Mouse (Mus musculus) cerebellum, adult 2 months (tissue): ENCODE data around the gene Htatip2. TPM values are rescaled to one million over a fixed set of nuclear protein-coding genes. Genes with fewer than 3 reads are reported as not detected.
A peak's percentile ranks its signal among the peaks of the same experiment; 100 is the strongest.

ENCODE experiments used
- DNase-seq, 2 experiments: peaks; one replicate each; pipeline ENCODE4 v3.0.0; 2021
- H3K27ac ChIP-seq: fragments of 200-500 bp; 2 replicates; pipeline ENCODE4 v1.5.1; 2012; ENCODE audit warnings: low read length, control low read depth, inconsistent platforms; ENCODE audit not compliant: insufficient read depth
- H3K27me3 ChIP-seq: fragments of 200-500 bp; 2 replicates; pipeline ENCODE4 v1.6.1; 2012; ENCODE audit warnings: inconsistent platforms, mild to moderate bottlenecking, low read length, moderate library complexity; ENCODE audit not compliant: control insufficient read depth, insufficient read depth
- H3K4me1 ChIP-seq: fragments of 200-500 bp; 2 replicates; pipeline ENCODE4 v1.6.1; 2011; ENCODE audit warnings: low read length; ENCODE audit not compliant: control insufficient read depth, insufficient read depth
- H3K4me3 ChIP-seq: fragments of 200-500 bp; replicated peaks from 2 replicates; pipeline ENCODE3; 2011; ENCODE audit warnings: mild to moderate bottlenecking, low read depth, low read length, control low read depth; ENCODE audit not compliant: insufficient read depth
- CTCF ChIP-seq: fragments of 200-500 bp; IDR thresholded peaks from 2 replicates; pipeline ENCODE4 v1.5.1; 2011; ENCODE audit warnings: low read depth, mild to moderate bottlenecking, control low read depth, low read length, moderate library complexity, borderline replicate concordance; ENCODE audit not compliant: insufficient read depth
- POLR2A ChIP-seq: fragments of 200-500 bp; IDR thresholded peaks from 2 replicates; pipeline ENCODE4 v1.6.1; 2011; ENCODE audit warnings: low read length, control low read depth, borderline replicate concordance; ENCODE audit not compliant: insufficient read depth
- WGBS: fragments of 180-500 bp; shearing (Covaris S2); methylation state at CpG from one replicate; pipeline ENCODE4 v1.1.7; 2018; 5-methylcytosine and 5-hydroxymethylcytosine counted together
- polyA plus RNA-seq: library from polyadenylated mRNA; depleted of rRNA; stranded (reverse); fragments of >200 nt; gene quantifications from 2 replicates; pipeline ENCODE4 v1.2.3, GENCODE M21; 2012

Gene Htatip2
- polyA plus RNA-seq, 1 experiment: 6.6 TPM

- 8% methylated on average over 4 of the region's 4 CpGs for WGBS
- TF ChIP-seq CTCF: peak; percentile 62
- TF ChIP-seq POLR2A: no peak
- no peak overlapping the region for H3K27ac ChIP-seq
- H3K27me3 ChIP-seq: no peaks in the 10 kb centered on the region; the same call in 1 of the 2 replicates
- no peaks in the 10 kb centered on the region for H3K4me1 ChIP-seq
- peak in 1 of 2 experiments; percentile 23 for DNase-seq
- no peak overlapping the region for H3K4me3 ChIP-seq
These were observed 7.8 kb upstream of the Htatip2 start for GRCm38 (mm10) chr7:49751148-49751547.

GRCm38 (mm10) chr7:49752730-49753506 lies 6.0 kb upstream of the Htatip2 start:
- no peaks in the 10 kb centered on the region for H3K4me1 ChIP-seq
- 41% methylated on average over 25 of the region's 25 CpGs for WGBS
- no peaks in the 10 kb centered on the region; the same call in 1 of the 2 replicates for H3K27me3 ChIP-seq
- H3K27ac ChIP-seq: no peak overlapping the region
- DNase-seq: no peak
- no peak overlapping the region for H3K4me3 ChIP-seq
- no peak for TF ChIP-seq POLR2A
- TF ChIP-seq CTCF: no peak; the same call in 1 of the 2 replicates

- Histone ChIP-seq H3K4me3 (no peak overlapping the region), H3K4me1 (no peaks in the 10 kb centered on the region), H3K27me3 (peaks cover 1% of the 10 kb centered on the region; the same call in 1 of the 2 replicates), H3K27ac (no peak overlapping the region)
- TF ChIP-seq CTCF (peak; percentile 77), POLR2A (no peak)
- 3% methylated on average over 9 of the region's 9 CpGs for WGBS
- DNase-seq: peak; percentile 41 to 55
These were observed 4.1 kb upstream of the Htatip2 start for GRCm38 (mm10) chr7:49754767-49755166.

- WGBS: 42% methylated on average over 13 of the region's 13 CpGs
- H3K4me3 ChIP-seq: no peak overlapping the region
These were observed 3.7 kb downstream of the Htatip2 start for GRCm38 (mm10) chr7:49762605-49763004.

GRCm38 (mm10) chr7:49764011-49764716 lies 5.2 kb downstream of the Htatip2 start:
- H3K4me1 ChIP-seq: no peaks in the 10 kb centered on the region
- no peak overlapping the region for H3K4me3 ChIP-seq
- no peak for DNase-seq
- WGBS: 87% methylated on average over 10 of the region's 10 CpGs
- TF ChIP-seq POLR2A: no peak
- no peak for TF ChIP-seq CTCF
- no peaks in the 10 kb centered on the region for H3K27me3 ChIP-seq
- H3K27ac ChIP-seq: no peak overlapping the region

More at GRCm38 (mm10) chr7:49762605-49763004, 3.7 kb downstream of the Htatip2 start:
- TF ChIP-seq POLR2A (no peak), CTCF (no peak)
- H3K27me3 ChIP-seq: peaks cover 1% of the 10 kb centered on the region; the same call in 1 of the 2 replicates
- no peaks in the 10 kb centered on the region for H3K4me1 ChIP-seq
- no peak overlapping the region for H3K27ac ChIP-seq
- DNase-seq: no peak

- no peak for DNase-seq
- H3K4me3 ChIP-seq: no peak overlapping the region
- WGBS: 91% methylated on average over 7 of the region's 7 CpGs
- H3K27me3 ChIP-seq: no peaks in the 10 kb centered on the region; the same call in 1 of the 2 replicates
- no peaks in the 10 kb centered on the region for H3K4me1 ChIP-seq
- no peak for TF ChIP-seq POLR2A
- no peak for TF ChIP-seq CTCF
- H3K27ac ChIP-seq: no peak overlapping the region
These were observed 7.3 kb downstream of the Htatip2 start for GRCm38 (mm10) chr7:49766166-49766565.

GRCm38 (mm10) chr7:49768509-49768908 lies 9.6 kb downstream of the Htatip2 start:
- Histone ChIP-seq H3K4me1 (no peaks in the 10 kb centered on the region), H3K27ac (no peak overlapping the region), H3K27me3 (no peaks in the 10 kb centered on the region; the same call in 1 of the 2 replicates), H3K4me3 (no peak overlapping the region)
- no peak for DNase-seq
- TF ChIP-seq POLR2A (no peak), CTCF (no peak)
- 39% methylated on average over 9 of the region's 9 CpGs for WGBS
